Mouse (Mus musculus): ENCODE measurements around the gene Ngfr. TPM values are rescaled to one million over a fixed set of nuclear protein-coding genes. Genes with fewer than 3 reads are reported as not detected.

Ngfr gene
- polyA plus RNA-seq, 1 experiment from 2014 or later, result 3.0 TPM

DNA sequence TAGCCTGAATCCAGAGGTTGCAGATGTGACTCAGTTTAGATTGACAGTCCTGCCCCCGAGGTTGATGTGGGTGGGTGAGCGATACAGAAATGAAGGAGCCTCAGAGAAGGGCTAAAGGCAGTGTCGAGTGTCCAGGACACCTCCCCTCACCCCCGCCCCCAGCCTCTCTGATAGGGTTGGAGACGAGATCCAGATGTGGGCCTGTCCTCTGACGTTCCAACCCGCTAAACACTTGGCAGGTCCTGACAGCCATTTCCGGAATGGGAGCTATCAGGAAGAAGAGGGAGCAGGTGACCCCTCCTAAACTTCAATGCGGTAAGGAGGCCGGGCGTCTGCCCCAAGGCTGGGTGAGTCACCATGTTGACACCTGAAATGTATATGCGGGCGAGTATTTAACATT, 11.7 kb downstream of the Ngfr start:
- 0 out of 2 replicates have a peak, but pooled peaks have one; percentile 15 for ATAC-seq (ENCODE audit: insufficient number of reproducible peaks, insufficient read depth, low FRiP score, low read depth)
- H3K27ac ChIP-seq (replicated peaks in 1 of 2; ENCODE audit: control insufficient read depth in 1 of 2, insufficient read depth in 1 of 2, low read depth in 2 of 2, low read length in 2 of 2), result no peak overlapping the region
- 21% methylated on average over 13 of the region's 13 CpGs for WGBS
- H3K4me1 ChIP-seq (ENCODE audit: control insufficient read depth in 2 of 2, insufficient read depth in 2 of 2, low read length in 2 of 2), result peaks cover 14 to 20% of the 10 kb centered on the region in 2 experiments; a peak in 3 of 4 replicates
- H3K9me3 ChIP-seq (ENCODE audit: control insufficient read depth, low read length), result no peaks in the 10 kb centered on the region
- H3K36me3 ChIP-seq (ENCODE audit: control insufficient read depth, insufficient read depth, low read length), result no peaks in the 10 kb centered on the region
- H3K27me3 ChIP-seq (ENCODE audit: control insufficient read depth, insufficient read depth, low read length), result peaks cover 55% of the 10 kb centered on the region
- no peak overlapping the region for H3K9ac ChIP-seq (ENCODE audit: low read length)
- peak overlapping the region; percentile 21 for H3K4me2 ChIP-seq (ENCODE audit: low read length)
- no peak overlapping the region for H3K4me3 ChIP-seq (ENCODE audit: control insufficient read depth in 1 of 2, insufficient read depth in 1 of 2, low read depth in 1 of 2, low read length in 2 of 2)

- no peaks in the 10 kb centered on the region for H3K36me3 ChIP-seq (ENCODE audit: control insufficient read depth, insufficient read depth, low read length)
- no peak overlapping the region for H3K9ac ChIP-seq (ENCODE audit: low read length)
- H3K4me2 ChIP-seq (ENCODE audit: low read length), result no peak overlapping the region
- peaks cover 45% of the 10 kb centered on the region for H3K27me3 ChIP-seq (ENCODE audit: control insufficient read depth, insufficient read depth, low read length)
- peaks cover 14 to 20% of the 10 kb centered on the region in 2 experiments; a peak in 3 of 4 replicates for H3K4me1 ChIP-seq (ENCODE audit: control insufficient read depth in 2 of 2, insufficient read depth in 2 of 2, low read length in 2 of 2)
- WGBS, result 83% methylated on average over 6 of the region's 6 CpGs
- no peak overlapping the region for H3K4me3 ChIP-seq (ENCODE audit: control insufficient read depth in 1 of 2, insufficient read depth in 1 of 2, low read depth in 1 of 2, low read length in 2 of 2)
- no peak for ATAC-seq (ENCODE audit: insufficient number of reproducible peaks, insufficient read depth, low FRiP score, low read depth)
- no peaks in the 10 kb centered on the region for H3K9me3 ChIP-seq (ENCODE audit: control insufficient read depth, low read length)
- H3K27ac ChIP-seq (replicated peaks in 1 of 2; ENCODE audit: control insufficient read depth in 1 of 2, insufficient read depth in 1 of 2, low read depth in 2 of 2, low read length in 2 of 2), result no peak overlapping the region
Observed at GRCm38 (mm10) chr11:95574786-95575334, 12.7 kb downstream of the Ngfr start.

DNA sequence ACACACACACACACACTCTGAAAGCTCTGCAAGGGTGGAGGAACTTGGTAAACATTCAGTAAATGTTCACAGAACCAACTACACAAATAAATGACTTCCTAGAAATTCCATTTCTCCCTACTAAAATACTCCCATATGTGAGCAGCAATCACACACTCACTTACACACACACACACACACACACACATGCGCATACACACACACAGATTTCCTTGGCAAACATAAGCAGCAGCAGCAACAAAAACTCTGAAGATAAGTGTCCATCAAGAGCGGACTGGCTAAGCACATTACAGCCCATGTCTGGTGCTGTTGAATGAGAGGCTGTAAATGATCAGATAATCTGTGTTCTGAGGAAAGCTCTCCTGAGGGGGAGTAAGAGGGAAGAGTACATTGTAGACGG, 15.3 kb downstream of the Ngfr start:
- Histone ChIP-seq H3K36me3 (ENCODE audit: control insufficient read depth, insufficient read depth, low read length) (no peaks in the 10 kb centered on the region), H3K9ac (ENCODE audit: low read length) (no peak overlapping the region), H3K27ac (replicated peaks in 1 of 2; ENCODE audit: control insufficient read depth in 1 of 2, insufficient read depth in 1 of 2, low read depth in 2 of 2, low read length in 2 of 2) (no peak overlapping the region), H3K4me3 (ENCODE audit: control insufficient read depth in 1 of 2, insufficient read depth in 1 of 2, low read depth in 1 of 2, low read length in 2 of 2) (no peak overlapping the region), H3K9me3 (ENCODE audit: control insufficient read depth, low read length) (no peaks in the 10 kb centered on the region), H3K4me1 (ENCODE audit: control insufficient read depth in 2 of 2, insufficient read depth in 2 of 2, low read length in 2 of 2) (peaks cover 9 to 23% of the 10 kb centered on the region in 2 experiments; a peak in 2 of 4 replicates), H3K27me3 (ENCODE audit: control insufficient read depth, insufficient read depth, low read length) (peaks cover 20% of the 10 kb centered on the region), H3K4me2 (ENCODE audit: low read length) (no peak overlapping the region)
- WGBS, result 48% methylated on average over 3 of the region's 3 CpGs
- no peak for ATAC-seq (ENCODE audit: insufficient number of reproducible peaks, insufficient read depth, low FRiP score, low read depth)

- Histone ChIP-seq H3K9ac (ENCODE audit: low read length) (no peak overlapping the region), H3K27ac (replicated peaks in 1 of 2; ENCODE audit: control insufficient read depth in 1 of 2, insufficient read depth in 1 of 2, low read depth in 2 of 2, low read length in 2 of 2) (no peak overlapping the region), H3K4me1 (ENCODE audit: control insufficient read depth in 2 of 2, insufficient read depth in 2 of 2, low read length in 2 of 2) (peaks cover 9 to 23% of the 10 kb centered on the region in 2 experiments; a peak in 2 of 4 replicates), H3K36me3 (ENCODE audit: control insufficient read depth, insufficient read depth, low read length) (no peaks in the 10 kb centered on the region), H3K27me3 (ENCODE audit: control insufficient read depth, insufficient read depth, low read length) (peaks cover 15% of the 10 kb centered on the region; the same call in 1 of the 2 replicates), H3K4me2 (ENCODE audit: low read length) (no peak overlapping the region), H3K9me3 (ENCODE audit: control insufficient read depth, low read length) (no peaks in the 10 kb centered on the region), H3K4me3 (ENCODE audit: control insufficient read depth in 1 of 2, insufficient read depth in 1 of 2, low read depth in 1 of 2, low read length in 2 of 2) (no peak overlapping the region)
- ATAC-seq (ENCODE audit: insufficient number of reproducible peaks, insufficient read depth, low FRiP score, low read depth), result no peak
- WGBS, result 24% methylated on average over 9 of the region's 9 CpGs
Observed at GRCm38 (mm10) chr11:95571755-95572154, 15.8 kb downstream of the Ngfr start.

- 60% methylated on average over 25 of the region's 25 CpGs for WGBS
- H3K36me3 ChIP-seq (ENCODE audit: control insufficient read depth, insufficient read depth, low read length), result no peaks in the 10 kb centered on the region
- no peaks in the 10 kb centered on the region for H3K9me3 ChIP-seq (ENCODE audit: control insufficient read depth, low read length)
- no peak overlapping the region for H3K9ac ChIP-seq (ENCODE audit: low read length)
- H3K4me1 ChIP-seq (ENCODE audit: control insufficient read depth in 2 of 2, insufficient read depth in 2 of 2, low read length in 2 of 2), result peaks cover 5 to 17% of the 10 kb centered on the region in 2 experiments; a peak in 2 of 4 replicates
- ATAC-seq (ENCODE audit: insufficient number of reproducible peaks, insufficient read depth, low FRiP score, low read depth), result 0 out of 2 replicates have a peak, but pooled peaks have one; percentile 18
- H3K27me3 ChIP-seq (ENCODE audit: control insufficient read depth, insufficient read depth, low read length), result peaks cover 11% of the 10 kb centered on the region; the same call in 1 of the 2 replicates
- no peak overlapping the region for H3K4me3 ChIP-seq (ENCODE audit: control insufficient read depth in 1 of 2, insufficient read depth in 1 of 2, low read depth in 1 of 2, low read length in 2 of 2)
- H3K27ac ChIP-seq (replicated peaks in 1 of 2; ENCODE audit: control insufficient read depth in 1 of 2, insufficient read depth in 1 of 2, low read depth in 2 of 2, low read length in 2 of 2), result no peak overlapping the region
- no peak overlapping the region for H3K4me2 ChIP-seq (ENCODE audit: low read length)
Observed at GRCm38 (mm10) chr11:95570827-95571619, 16.5 kb downstream of the Ngfr start.

DNA sequence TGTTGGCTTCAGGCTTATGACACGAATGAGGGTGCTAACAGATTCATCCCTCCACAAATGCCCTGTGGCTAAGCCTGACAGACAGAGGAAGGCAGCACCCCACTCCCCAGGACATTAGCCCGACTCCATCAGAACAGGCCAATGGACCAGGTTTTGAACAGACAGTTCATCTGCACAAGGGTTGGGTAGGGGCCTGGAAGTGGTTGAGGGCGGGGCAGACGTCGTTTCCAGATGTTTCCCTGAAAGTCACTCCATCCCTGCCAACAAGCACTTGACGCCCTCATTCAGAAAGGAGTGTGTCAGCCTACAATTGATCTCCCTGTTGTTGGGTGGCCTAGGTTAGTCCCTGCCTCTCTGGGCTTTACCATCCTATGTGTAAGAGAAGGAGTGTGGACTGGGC, 17.6 kb downstream of the Ngfr start:
- peaks cover 0 to 9% of the 10 kb centered on the region in 2 experiments; a peak in 2 of 4 replicates for H3K4me1 ChIP-seq (ENCODE audit: control insufficient read depth in 2 of 2, insufficient read depth in 2 of 2, low read length in 2 of 2)
- H3K4me2 ChIP-seq (ENCODE audit: low read length), result no peak overlapping the region
- peaks cover 11% of the 10 kb centered on the region; the same call in 1 of the 2 replicates for H3K27me3 ChIP-seq (ENCODE audit: control insufficient read depth, insufficient read depth, low read length)
- 77% methylated on average over 6 of the region's 6 CpGs for whole genome bisulfite sequencing
- no peak overlapping the region for H3K27ac ChIP-seq (replicated peaks in 1 of 2; ENCODE audit: control insufficient read depth in 1 of 2, insufficient read depth in 1 of 2, low read depth in 2 of 2, low read length in 2 of 2)
- H3K9me3 ChIP-seq (ENCODE audit: control insufficient read depth, low read length), result no peaks in the 10 kb centered on the region
- H3K9ac ChIP-seq (ENCODE audit: low read length), result no peak overlapping the region
- no peaks in the 10 kb centered on the region for H3K36me3 ChIP-seq (ENCODE audit: control insufficient read depth, insufficient read depth, low read length)
- ATAC-seq (ENCODE audit: insufficient number of reproducible peaks, insufficient read depth, low FRiP score, low read depth), result no peak
- no peak overlapping the region for H3K4me3 ChIP-seq (ENCODE audit: control insufficient read depth in 1 of 2, insufficient read depth in 1 of 2, low read depth in 1 of 2, low read length in 2 of 2)

- no peaks in the 10 kb centered on the region for H3K36me3 ChIP-seq (ENCODE audit: control insufficient read depth, insufficient read depth, low read length)
- 72% methylated on average over 8 of the region's 8 CpGs for WGBS
- peaks cover 3% of the 10 kb centered on the region; the same call in 1 of the 2 replicates for H3K9me3 ChIP-seq (ENCODE audit: control insufficient read depth, low read length)
- peaks cover 0 to 9% of the 10 kb centered on the region in 2 experiments; a peak in 2 of 4 replicates for H3K4me1 ChIP-seq (ENCODE audit: control insufficient read depth in 2 of 2, insufficient read depth in 2 of 2, low read length in 2 of 2)
- no peak overlapping the region for H3K4me3 ChIP-seq (ENCODE audit: control insufficient read depth in 1 of 2, insufficient read depth in 1 of 2, low read depth in 1 of 2, low read length in 2 of 2)
- H3K9ac ChIP-seq (ENCODE audit: low read length), result no peak overlapping the region
- H3K27ac ChIP-seq (replicated peaks in 1 of 2; ENCODE audit: control insufficient read depth in 1 of 2, insufficient read depth in 1 of 2, low read depth in 2 of 2, low read length in 2 of 2), result no peak overlapping the region
- H3K4me2 ChIP-seq (ENCODE audit: low read length), result no peak overlapping the region
- no peak for ATAC-seq (ENCODE audit: insufficient number of reproducible peaks, insufficient read depth, low FRiP score, low read depth)
- H3K27me3 ChIP-seq (ENCODE audit: control insufficient read depth, insufficient read depth, low read length), result peaks cover 11% of the 10 kb centered on the region; the same call in 1 of the 2 replicates
Observed at GRCm38 (mm10) chr11:95567936-95568715, 19.4 kb downstream of the Ngfr start.
